Mouse (Mus musculus): Measurements from ENCODE around the gene Gramd1c. TPM values are rescaled to one million over a fixed set of nuclear protein-coding genes. Genes with fewer than 3 reads are reported as not detected.

Gramd1c gene
- total RNA-seq, 2 experiments from 2014 or later, result 9.5 to 10.2 TPM

Other genes starting within 250 kb of the Gramd1c start
- 8.3 and 8.8 TPM in 2 replicates for gene Ccdc191, start 173.5 kb downstream of the Gramd1c start, total RNA-seq (2014; fragmentation: Nextera tagmentation)
- gene Ccdc191, start 173.5 kb downstream of the Gramd1c start, total RNA-seq (2017), result 13.8 and 14.5 TPM in 2 replicates
- gene Qtrt2, start 136.5 kb downstream of the Gramd1c start, total RNA-seq (2014; fragmentation: Nextera tagmentation), result 27.8 and 34.7 TPM in 2 replicates
- gene Qtrt2, start 136.5 kb downstream of the Gramd1c start, total RNA-seq (2017), result 59.7 and 76.6 TPM in 2 replicates
- gene Zdhhc23, start 83.6 kb downstream of the Gramd1c start, total RNA-seq (2014; fragmentation: Nextera tagmentation), result 0.87 and 3.0 TPM in 2 replicates
- 0.80 and 1.6 TPM in 2 replicates for gene Zdhhc23, start 83.6 kb downstream of the Gramd1c start, total RNA-seq (2017)
- gene Atp6v1a, start 76.4 kb upstream of the Gramd1c start, total RNA-seq (2014; fragmentation: Nextera tagmentation), result 20.8 and 28.8 TPM in 2 replicates
- gene Atp6v1a, start 76.4 kb upstream of the Gramd1c start, total RNA-seq (2017), result 50.4 and 76.9 TPM in 2 replicates
- 116 and 124 TPM in 2 replicates for gene Naa50, start 76.5 kb upstream of the Gramd1c start, total RNA-seq (2014; fragmentation: Nextera tagmentation)
- 153 and 162 TPM in 2 replicates for gene Naa50, start 76.5 kb upstream of the Gramd1c start, total RNA-seq (2017)
- gene Usf3, start 109.9 kb upstream of the Gramd1c start, total RNA-seq (2014; fragmentation: Nextera tagmentation), result 41.1 and 42.8 TPM in 2 replicates
- 17.2 and 17.8 TPM in 2 replicates for gene Usf3, start 109.9 kb upstream of the Gramd1c start, total RNA-seq (2017)